Mouse (Mus musculus): ENCODE data around the gene Kcns1. TPM values are rescaled to one million over a fixed set of nuclear protein-coding genes. Genes with fewer than 3 reads are reported as not detected.

The Kcns1 gene
- polyA plus RNA-seq, 1 experiment from 2014 or later = 0.45 TPM

DNA sequence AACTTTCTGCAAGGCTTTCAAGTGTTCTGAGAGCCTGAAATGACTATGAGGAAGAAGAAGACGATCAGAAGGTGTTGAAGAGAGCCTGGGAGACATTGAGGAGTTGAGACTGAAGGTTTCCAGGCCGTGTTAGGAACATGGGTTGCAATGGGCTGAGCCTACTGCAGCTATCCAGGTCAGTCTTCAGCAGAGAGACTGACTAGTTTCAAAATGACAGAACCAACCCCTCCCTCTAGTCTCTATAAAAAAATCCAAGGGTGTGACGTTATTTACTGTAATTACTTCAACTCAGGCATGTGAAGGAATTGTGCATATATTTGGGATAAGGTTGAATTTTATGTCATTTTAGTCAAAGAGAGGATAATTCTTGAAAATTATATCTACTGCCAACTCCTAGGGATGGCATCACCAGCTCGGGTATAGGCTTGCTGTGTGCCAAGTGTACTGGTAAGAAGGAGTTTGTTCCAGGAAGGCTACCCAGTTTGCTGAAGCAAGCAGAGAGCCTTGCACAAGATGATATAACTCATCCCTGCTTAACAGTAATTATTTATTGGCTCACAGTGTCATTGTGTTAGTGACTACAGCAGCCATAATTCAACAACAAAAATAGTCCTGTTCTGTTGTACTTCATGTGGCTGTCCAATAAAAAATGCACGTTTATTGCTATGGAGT lies 24.2 kb upstream of the Kcns1 start:
- H3K9ac ChIP-seq (ENCODE audit: low read depth, low read length) = no peak overlapping the region
- H3K4me1 ChIP-seq (ENCODE audit: control insufficient read depth, insufficient read depth, low read length) = no peaks in the 10 kb centered on the region
- H3K36me3 ChIP-seq (ENCODE audit: control insufficient read depth, insufficient read depth, low read length) = no peaks in the 10 kb centered on the region
- H3K9me3 ChIP-seq (ENCODE audit: control insufficient read depth, low read length) = no peaks in the 10 kb centered on the region
- no peak overlapping the region for H3K27ac ChIP-seq (ENCODE audit: low read length)
- H3K27me3 ChIP-seq (replicated peaks; ENCODE audit: control insufficient read depth, insufficient read depth, low read length) = no peaks in the 10 kb centered on the region
- no peak for ATAC-seq
- H3K4me2 ChIP-seq (ENCODE audit: low read depth, low read length) = no peak overlapping the region
- 67% methylated on average over 5 of the region's 5 CpGs for WGBS
- no peak overlapping the region for H3K4me3 ChIP-seq (ENCODE audit: low read length)

DNA sequence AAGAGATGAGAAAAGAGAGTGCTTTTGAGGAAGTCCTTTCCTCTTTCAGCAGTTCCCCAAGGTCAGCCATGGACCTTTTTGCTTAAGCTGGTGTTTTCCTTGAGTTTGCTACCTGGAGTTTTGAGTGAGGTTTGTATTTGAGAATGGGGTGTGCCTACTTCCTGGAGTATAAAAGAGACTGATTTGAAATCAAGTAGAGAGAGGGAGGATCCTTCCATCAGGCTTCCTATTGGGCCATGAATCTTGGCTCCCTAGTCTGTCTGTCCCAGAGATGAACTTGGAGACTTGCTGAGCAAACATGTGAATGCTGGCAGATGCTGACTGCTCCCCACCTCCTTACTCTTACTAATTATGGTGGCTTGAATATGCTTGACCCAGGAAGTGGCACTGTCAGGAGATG lies 21.4 kb upstream of the Kcns1 start:
- Histone ChIP-seq H3K4me2 (ENCODE audit: low read depth, low read length) (no peak overlapping the region), H3K27me3 (replicated peaks; ENCODE audit: control insufficient read depth, insufficient read depth, low read length) (no peaks in the 10 kb centered on the region), H3K9me3 (ENCODE audit: control insufficient read depth, low read length) (no peaks in the 10 kb centered on the region), H3K9ac (ENCODE audit: low read depth, low read length) (no peak overlapping the region), H3K4me3 (ENCODE audit: low read length) (no peak overlapping the region), H3K27ac (ENCODE audit: low read length) (no peak overlapping the region), H3K4me1 (ENCODE audit: control insufficient read depth, insufficient read depth, low read length) (no peaks in the 10 kb centered on the region), H3K36me3 (ENCODE audit: control insufficient read depth, insufficient read depth, low read length) (no peaks in the 10 kb centered on the region)
- no peak for ATAC-seq

- Histone ChIP-seq H3K27ac (ENCODE audit: low read length) (no peak within 1 kb of the TSS), H3K27me3 (replicated peaks; ENCODE audit: control insufficient read depth, insufficient read depth, low read length) (no peaks in the 10 kb centered on the region), H3K4me3 (ENCODE audit: low read length) (no peak within 1 kb of the TSS), H3K9me3 (ENCODE audit: control insufficient read depth, low read length) (no peaks in the 10 kb centered on the region), H3K9ac (ENCODE audit: low read depth, low read length) (no peak within 1 kb of the TSS), H3K36me3 (ENCODE audit: control insufficient read depth, insufficient read depth, low read length) (no peaks in the 10 kb centered on the region), H3K4me1 (ENCODE audit: control insufficient read depth, insufficient read depth, low read length) (no peaks in the 10 kb centered on the region), H3K4me2 (ENCODE audit: low read depth, low read length) (no peak within 1 kb of the TSS)
- ATAC-seq = no peak
- 87% methylated on average over 6 of the region's 6 CpGs for WGBS
Measured at GRCm38 (mm10) chr2:164190576-164190975, 19.7 kb upstream of the Kcns1 start, which contains the start of gene Wfdc12. TSS of gene Wfdc12 (minus strand) at chr2:164190608.

DNA sequence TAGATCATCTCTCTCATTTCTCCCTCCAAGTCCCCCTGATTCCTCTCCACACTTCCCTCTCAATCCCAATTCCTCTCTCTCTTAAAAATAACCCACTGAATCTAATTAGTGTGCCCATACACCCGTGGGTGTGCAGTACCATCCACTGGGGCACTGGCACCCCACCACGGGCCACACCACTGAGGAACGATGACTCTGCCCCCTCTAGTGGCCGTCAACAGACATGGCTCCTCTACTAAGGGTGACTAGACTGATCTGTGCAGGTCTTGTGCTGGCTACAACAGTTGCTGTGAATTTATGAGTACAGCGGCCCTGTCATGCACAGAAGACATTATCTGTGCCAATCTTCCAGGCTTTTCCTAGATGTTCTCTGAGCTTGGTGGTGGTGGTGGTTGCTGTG lies 17.8 kb upstream of the Kcns1 start:
- H3K27ac ChIP-seq (ENCODE audit: low read length) = no peak overlapping the region
- H3K4me3 ChIP-seq (ENCODE audit: low read length) = no peak overlapping the region
- H3K4me1 ChIP-seq (ENCODE audit: control insufficient read depth, insufficient read depth, low read length) = no peaks in the 10 kb centered on the region
- WGBS = 28% methylated on average over 5 of the region's 5 CpGs
- no peaks in the 10 kb centered on the region for H3K27me3 ChIP-seq (replicated peaks; ENCODE audit: control insufficient read depth, insufficient read depth, low read length)
- H3K9me3 ChIP-seq (ENCODE audit: control insufficient read depth, low read length) = no peaks in the 10 kb centered on the region
- no peak overlapping the region for H3K9ac ChIP-seq (ENCODE audit: low read depth, low read length)
- H3K36me3 ChIP-seq (ENCODE audit: control insufficient read depth, insufficient read depth, low read length) = no peaks in the 10 kb centered on the region
- no peak for ATAC-seq
- H3K4me2 ChIP-seq (ENCODE audit: low read depth, low read length) = no peak overlapping the region

DNA sequence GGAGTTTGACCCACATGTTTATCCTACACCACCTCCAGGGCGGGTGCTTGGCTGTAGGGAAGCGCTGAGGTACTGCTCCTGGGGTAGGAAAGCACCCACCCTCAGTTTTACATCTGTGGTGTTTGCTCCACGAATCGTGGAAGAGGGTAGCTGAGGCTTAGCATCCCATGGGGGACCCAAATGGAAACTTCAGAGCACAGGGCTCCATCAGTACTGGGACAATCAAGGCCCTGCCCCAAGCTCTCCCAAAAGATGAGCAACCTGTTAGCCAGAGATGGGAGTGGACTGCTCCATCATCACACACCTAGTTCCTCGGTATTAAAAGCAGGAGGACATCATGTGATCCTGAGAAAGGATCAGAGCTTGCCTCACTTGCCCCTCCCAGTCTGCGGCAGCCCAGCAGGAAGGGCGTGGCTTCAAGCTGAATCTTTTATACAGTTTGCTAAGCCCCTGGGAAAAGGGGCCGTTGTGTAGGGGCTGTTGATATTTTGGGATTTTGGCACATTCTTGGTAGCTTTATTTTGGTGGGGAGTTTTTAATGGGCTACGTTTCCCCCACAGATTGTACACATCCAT lies 13.3 kb upstream of the Kcns1 start:
- Histone ChIP-seq H3K36me3 (ENCODE audit: control insufficient read depth, insufficient read depth, low read length) (no peaks in the 10 kb centered on the region), H3K4me3 (ENCODE audit: low read length) (no peak overlapping the region), H3K27me3 (replicated peaks; ENCODE audit: control insufficient read depth, insufficient read depth, low read length) (no peaks in the 10 kb centered on the region), H3K4me1 (ENCODE audit: control insufficient read depth, insufficient read depth, low read length) (no peaks in the 10 kb centered on the region), H3K4me2 (ENCODE audit: low read depth, low read length) (no peak overlapping the region), H3K27ac (ENCODE audit: low read length) (no peak overlapping the region), H3K9ac (ENCODE audit: low read depth, low read length) (no peak overlapping the region), H3K9me3 (ENCODE audit: control insufficient read depth, low read length) (no peaks in the 10 kb centered on the region)
- 42% methylated on average over 9 of the region's 9 CpGs for WGBS
- 0 out of 2 replicates have a peak, but pooled peaks have one; percentile 53 for ATAC-seq

GRCm38 (mm10) chr2:164183340-164183739 lies 12.4 kb upstream of the Kcns1 start:
- ATAC-seq = peak; percentile 58; the same call in 1 of the 2 replicates
- H3K4me2 ChIP-seq (ENCODE audit: low read depth, low read length) = no peak overlapping the region
- no peak overlapping the region for H3K9ac ChIP-seq (ENCODE audit: low read depth, low read length)
- 66% methylated on average over 9 of the region's 9 CpGs for WGBS
- no peaks in the 10 kb centered on the region; the same call in 1 of the 2 replicates for H3K27me3 ChIP-seq (replicated peaks; ENCODE audit: control insufficient read depth, insufficient read depth, low read length)
- H3K27ac ChIP-seq (ENCODE audit: low read length) = no peak overlapping the region
- H3K4me1 ChIP-seq (ENCODE audit: control insufficient read depth, insufficient read depth, low read length) = no peaks in the 10 kb centered on the region
- no peak overlapping the region for H3K4me3 ChIP-seq (ENCODE audit: low read length)
- H3K9me3 ChIP-seq (ENCODE audit: control insufficient read depth, low read length) = no peaks in the 10 kb centered on the region
- H3K36me3 ChIP-seq (ENCODE audit: control insufficient read depth, insufficient read depth, low read length) = no peaks in the 10 kb centered on the region

DNA sequence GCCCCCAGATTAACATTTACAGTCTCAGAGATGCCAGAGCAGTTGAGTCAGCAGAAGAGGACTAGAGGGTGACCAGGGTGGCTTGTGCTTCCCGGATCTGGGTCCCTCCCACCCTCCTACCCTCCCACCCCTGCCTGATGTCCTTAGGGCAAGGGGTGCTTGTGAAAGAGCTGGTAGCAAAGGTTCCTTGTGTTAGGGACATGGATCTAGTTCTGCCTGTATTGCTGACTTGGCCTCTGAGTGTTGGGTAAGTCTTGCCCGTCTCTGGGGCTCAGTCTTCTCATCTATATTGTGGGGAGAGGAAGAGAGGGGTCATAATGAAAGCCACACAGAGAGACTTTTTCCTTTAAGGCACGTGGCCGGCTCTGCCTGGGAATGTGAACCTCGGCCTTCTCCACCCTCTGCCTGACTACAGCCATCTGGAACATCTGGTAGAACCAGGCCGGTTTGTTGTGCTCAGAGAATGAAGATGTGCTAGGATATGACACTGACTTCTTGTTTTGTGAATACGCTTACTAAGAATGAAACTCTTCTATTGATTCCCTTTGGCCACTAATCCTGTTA lies 11.9 kb upstream of the Kcns1 start, which contains the start of gene Wfdc5:
Gene Wfdc5 (minus strand): TSS at position 51 of the 564 bp plus-strand sequence.
- ATAC-seq = no peak
- Histone ChIP-seq H3K36me3 (ENCODE audit: control insufficient read depth, insufficient read depth, low read length) (no peaks in the 10 kb centered on the region), H3K4me1 (ENCODE audit: control insufficient read depth, insufficient read depth, low read length) (no peaks in the 10 kb centered on the region), H3K4me3 (ENCODE audit: low read length) (no peak within 1 kb of the TSS), H3K9me3 (ENCODE audit: control insufficient read depth, low read length) (no peaks in the 10 kb centered on the region), H3K9ac (ENCODE audit: low read depth, low read length) (no peak within 1 kb of the TSS), H3K27ac (ENCODE audit: low read length) (no peak within 1 kb of the TSS), H3K27me3 (replicated peaks; ENCODE audit: control insufficient read depth, insufficient read depth, low read length) (no peaks in the 10 kb centered on the region; the same call in 1 of the 2 replicates), H3K4me2 (ENCODE audit: low read depth, low read length) (no peak within 1 kb of the TSS)
- 78% methylated on average over 7 of the region's 7 CpGs for WGBS

DNA sequence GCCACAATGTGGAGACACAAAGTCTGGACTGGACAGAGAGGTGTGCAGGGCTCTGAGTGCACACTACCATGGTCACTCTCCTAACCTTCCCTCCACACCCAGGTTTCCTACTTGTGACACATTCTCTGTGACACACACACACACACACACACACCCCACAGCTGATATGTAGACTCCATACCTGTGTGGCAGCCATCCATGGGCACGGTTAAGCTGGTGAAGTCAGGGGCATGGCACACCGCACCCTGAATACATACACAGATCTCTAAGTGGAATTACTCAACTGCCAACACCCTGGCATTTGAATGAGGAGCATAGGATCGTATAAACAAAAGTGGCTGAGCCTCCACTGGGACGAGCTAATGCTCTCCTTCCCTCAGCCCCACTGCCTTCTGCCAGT lies 9.9 kb upstream of the Kcns1 start:
- Histone ChIP-seq H3K9me3 (ENCODE audit: control insufficient read depth, low read length) (no peaks in the 10 kb centered on the region), H3K36me3 (ENCODE audit: control insufficient read depth, insufficient read depth, low read length) (no peaks in the 10 kb centered on the region), H3K4me1 (ENCODE audit: control insufficient read depth, insufficient read depth, low read length) (no peaks in the 10 kb centered on the region), H3K4me2 (ENCODE audit: low read depth, low read length) (no peak overlapping the region), H3K27me3 (replicated peaks; ENCODE audit: control insufficient read depth, insufficient read depth, low read length) (no peaks in the 10 kb centered on the region; the same call in 1 of the 2 replicates), H3K27ac (ENCODE audit: low read length) (no peak overlapping the region), H3K9ac (ENCODE audit: low read depth, low read length) (no peak overlapping the region), H3K4me3 (ENCODE audit: low read length) (no peak overlapping the region)
- ATAC-seq = no peak
- 76% methylated on average over 4 of the region's 4 CpGs for WGBS

GRCm38 (mm10) chr2:164180124-164180523 lies 9.2 kb upstream of the Kcns1 start:
- ATAC-seq = no peak
- H3K27ac ChIP-seq (ENCODE audit: low read length) = no peak overlapping the region

More at GRCm38 (mm10) chr2:164180124-164180523, 9.2 kb upstream of the Kcns1 start:
- no peaks in the 10 kb centered on the region for H3K4me1 ChIP-seq (ENCODE audit: control insufficient read depth, insufficient read depth, low read length)
- H3K4me3 ChIP-seq (ENCODE audit: low read length) = no peak overlapping the region
- H3K9me3 ChIP-seq (ENCODE audit: control insufficient read depth, low read length) = no peaks in the 10 kb centered on the region
- no peak overlapping the region for H3K9ac ChIP-seq (ENCODE audit: low read depth, low read length)
- H3K27me3 ChIP-seq (replicated peaks; ENCODE audit: control insufficient read depth, insufficient read depth, low read length) = no peaks in the 10 kb centered on the region; the same call in 1 of the 2 replicates
- 42% methylated on average over 3 of the region's 3 CpGs for WGBS
- H3K36me3 ChIP-seq (ENCODE audit: control insufficient read depth, insufficient read depth, low read length) = no peaks in the 10 kb centered on the region
- H3K4me2 ChIP-seq (ENCODE audit: low read depth, low read length) = no peak overlapping the region
